Mouse (Mus musculus) cortical plate, adult 2 months (tissue): Measurements from ENCODE around the gene Syne2. TPM values are rescaled to one million over a fixed set of nuclear protein-coding genes. Genes with fewer than 3 reads are reported as not detected.
A peak's percentile ranks its signal among the peaks of the same experiment; 100 is the strongest.

Experiments
- H3K27ac ChIP-seq: fragments of 200-500 bp; 2 replicates; pipeline ENCODE4 v1.5.1; 2012; ENCODE audit warnings: low read length, control low read depth, inconsistent platforms; ENCODE audit not compliant: insufficient read depth
- H3K4me1 ChIP-seq: fragments of 200-500 bp; 2 replicates; pipeline ENCODE4 v1.6.1; 2011; ENCODE audit warnings: low read length; ENCODE audit not compliant: control insufficient read depth, insufficient read depth
- H3K4me3 ChIP-seq: fragments of 200-500 bp; 2 replicates; pipeline ENCODE4 v1.5.1; 2011; ENCODE audit warnings: mild to moderate bottlenecking, low read length, control low read depth; ENCODE audit not compliant: insufficient read depth
- CTCF ChIP-seq: fragments of 200-500 bp; IDR thresholded peaks from 2 replicates; pipeline ENCODE4 v1.5.1; 2011; ENCODE audit warnings: mild to moderate bottlenecking, control low read depth, low read length; ENCODE audit not compliant: insufficient read depth; ENCODE audit errors: extremely low read depth
- POLR2A ChIP-seq: fragments of 200-500 bp; IDR thresholded peaks from 2 replicates; pipeline ENCODE4 v1.6.1; 2011; ENCODE audit warnings: mild to moderate bottlenecking, low read length, control low read depth; ENCODE audit not compliant: insufficient read depth; ENCODE audit errors: extremely low read depth
- polyA plus RNA-seq: library from polyadenylated mRNA; depleted of rRNA; stranded (reverse); fragments of >200 nt; gene quantifications from 2 replicates; pipeline ENCODE4 v1.2.3, GENCODE M21; 2012

Gene Syne2
- polyA plus RNA-seq, 1 experiment: 20.6 TPM

GRCm38 (mm10) chr12:75806281-75806680 lies 11.7 kb upstream of the Syne2 start:
- H3K4me1 ChIP-seq: no peaks in the 10 kb centered on the region
- TF ChIP-seq POLR2A: no peak
- TF ChIP-seq CTCF: no peak
- H3K4me3 ChIP-seq: no peak overlapping the region
- H3K27ac ChIP-seq: no peak overlapping the region

GRCm38 (mm10) chr12:75813766-75814165 lies 4.2 kb upstream of the Syne2 start:
- Histone ChIP-seq H3K27ac (no peak overlapping the region), H3K4me3 (no peak overlapping the region), H3K4me1 (no peaks in the 10 kb centered on the region; the same call in 1 of the 2 replicates)
- TF ChIP-seq POLR2A (no peak), CTCF (no peak)

- TF ChIP-seq CTCF (no peak), POLR2A (no peak)
- H3K4me1 ChIP-seq: no peaks in the 10 kb centered on the region; the same call in 1 of the 2 replicates
- H3K27ac ChIP-seq: no peak overlapping the region
- H3K4me3 ChIP-seq: no peak overlapping the region
Measured at GRCm38 (mm10) chr12:75814551-75814950, 3.4 kb upstream of the Syne2 start.

GRCm38 (mm10) chr12:75816981-75817856 lies 715 bp upstream of the Syne2 start:
- Histone ChIP-seq H3K4me3 (peak overlapping the region; percentile 57; the same call in 1 of the 2 replicates), H3K4me1 (no peaks in the 10 kb centered on the region; the same call in 1 of the 2 replicates), H3K27ac (no peak overlapping the region)
- no peak for TF ChIP-seq POLR2A

- Histone ChIP-seq H3K4me1 (no peaks in the 10 kb centered on the region; the same call in 1 of the 2 replicates), H3K27ac (no peak overlapping the region), H3K4me3 (peak overlapping the region; percentile 57)
- TF ChIP-seq POLR2A: no peak
- TF ChIP-seq CTCF: no peak
Measured at GRCm38 (mm10) chr12:75818453-75819434, 810 bp downstream of the Syne2 start.

GRCm38 (mm10) chr12:75819481-75819880 lies 1.5 kb downstream of the Syne2 start:
- H3K27ac ChIP-seq: no peak overlapping the region
- no peaks in the 10 kb centered on the region; the same call in 1 of the 2 replicates for H3K4me1 ChIP-seq
- no peak for TF ChIP-seq CTCF
- TF ChIP-seq POLR2A: no peak
- peak overlapping the region; percentile 57; the same call in 1 of the 2 replicates for H3K4me3 ChIP-seq

GRCm38 (mm10) chr12:75820216-75820615 lies 2.3 kb downstream of the Syne2 start:
- TF ChIP-seq POLR2A: no peak
- no peak for TF ChIP-seq CTCF
- Histone ChIP-seq H3K4me3 (no peak overlapping the region), H3K27ac (no peak overlapping the region), H3K4me1 (no peaks in the 10 kb centered on the region; the same call in 1 of the 2 replicates)

- Histone ChIP-seq H3K4me1 (no peaks in the 10 kb centered on the region; the same call in 1 of the 2 replicates), H3K27ac (no peak overlapping the region), H3K4me3 (no peak overlapping the region)
- TF ChIP-seq POLR2A (no peak), CTCF (no peak)
Measured at GRCm38 (mm10) chr12:75822122-75822521, 4.2 kb downstream of the Syne2 start.

GRCm38 (mm10) chr12:75823475-75823874 lies 5.5 kb downstream of the Syne2 start:
- H3K27ac ChIP-seq: no peak overlapping the region
- no peaks in the 10 kb centered on the region for H3K4me1 ChIP-seq
- no peak overlapping the region for H3K4me3 ChIP-seq
- TF ChIP-seq CTCF: no peak
